Mouse (Mus musculus) G1E (cell line): ENCODE results near the gene Pnmal2. TPM values are rescaled to one million over a fixed set of nuclear protein-coding genes. Genes with fewer than 3 reads are reported as not detected.

Source experiments
- ATAC-seq: 2 replicates; pipeline ENCODE4 v1.8.0; 2016; ENCODE audit warnings: mild to moderate bottlenecking; ENCODE audit not compliant: insufficient number of reproducible peaks, poor library complexity, low FRiP score, severe bottlenecking; ENCODE audit errors: extremely low read depth
- DNase-seq: peaks from one replicate; pipeline ENCODE4 v3.0.0; 2012; ENCODE audit warnings: low spot score
- H3K27me3 ChIP-seq: 2 replicates; pipeline ENCODE4 v1.6.1; 2012; ENCODE audit warnings: mild to moderate bottlenecking, low read length, inconsistent platforms; ENCODE audit not compliant: insufficient read depth
- H3K36me3 ChIP-seq: replicated peaks from 2 replicates; pipeline ENCODE3; 2012; ENCODE audit warnings: mild to moderate bottlenecking, inconsistent platforms
- H3K4me1 ChIP-seq: 2 replicates; pipeline ENCODE4 v1.6.1; 2012; ENCODE audit warnings: low read depth, low read length, inconsistent platforms, mixed read lengths; ENCODE audit not compliant: insufficient read depth
- H3K4me3 ChIP-seq: 2 replicates; pipeline ENCODE4 v1.5.1; 2012; ENCODE audit warnings: low read depth, mild to moderate bottlenecking, inconsistent platforms, low read length, moderate library complexity, mixed read lengths
- H3K9me3 ChIP-seq: replicated peaks from 2 replicates; pipeline ENCODE4 v1.6.1; 2012; ENCODE audit warnings: inconsistent platforms
- CTCF ChIP-seq: IDR thresholded peaks from 2 replicates; pipeline ENCODE4 v1.5.1; 2012; ENCODE audit warnings: low read depth, low read length, inconsistent platforms, mixed read lengths
- GATA1 ChIP-seq: IDR thresholded peaks from 2 replicates; pipeline ENCODE4 v1.6.1; 2012; ENCODE audit warnings: borderline replicate concordance, low read length, inconsistent platforms, mixed read lengths
- GATA2 ChIP-seq: IDR thresholded peaks from 2 replicates; pipeline ENCODE4 v1.6.1; 2012; ENCODE audit warnings: low read depth, low read length, inconsistent platforms, borderline replicate concordance
- POLR2AphosphoS5 ChIP-seq: IDR thresholded peaks from 2 replicates; pipeline ENCODE4 v1.6.1; 2012; ENCODE audit warnings: low read depth, low read length, inconsistent platforms; ENCODE audit not compliant: insufficient replicate concordance
- TAL1 ChIP-seq: conservative IDR thresholded peaks from 2 replicates; pipeline ENCODE4 v1.6.1; 2012; ENCODE audit warnings: low read depth, low read length, inconsistent platforms, mixed read lengths
- polyA plus RNA-seq: library from polyadenylated mRNA; stranded (reverse); fragments of >175 nt; gene quantifications from 2 replicates; pipeline ENCODE4 v1.2.3, GENCODE M21; 2012
- total RNA-seq, 2 experiments: library from RNA; stranded (forward) in 1 of 2; stranded (reverse) in 1 of 2; fragments of 200-1000 nt in 1 of 2; fragments of >200 nt in 1 of 2; fragmentation: Nextera tagmentation in 1 of 2; gene quantifications; 2 replicates each; pipeline ENCODE4 v1.2.3; 2014 to 2017

The Pnmal2 gene
- total and polyA plus RNA-seq, 3 experiments, result 0.22 TPM; not detected in 2

- Histone ChIP-seq H3K9me3 (no peaks in the 10 kb centered on the region), H3K4me3 (no peak overlapping the region), H3K4me1 (peaks cover 39% of the 10 kb centered on the region), H3K27me3 (peaks cover 2% of the 10 kb centered on the region; the same call in 1 of the 2 replicates), H3K36me3 (no peaks in the 10 kb centered on the region)
- ATAC-seq (no peak), DNase-seq (no peak)
- TF ChIP-seq TAL1, result no peak
These were observed 31.8 kb downstream of the Pnmal2 start for GRCm38 (mm10) chr7:16976298-16976697.

- no peak overlapping the region for H3K4me3 ChIP-seq
- H3K9me3 ChIP-seq, result no peaks in the 10 kb centered on the region
- peaks cover 41% of the 10 kb centered on the region for H3K4me1 ChIP-seq
- H3K36me3 ChIP-seq, result no peaks in the 10 kb centered on the region
- TF ChIP-seq GATA2 (no peak), POLR2AphosphoS5 (no peak), TAL1 (no peak), GATA1 (no peak)
- peaks cover 5% of the 10 kb centered on the region for H3K27me3 ChIP-seq
- DNase-seq, result no peak
- no peak for ATAC-seq
These were observed 33.7 kb downstream of the Pnmal2 start for GRCm38 (mm10) chr7:16978173-16978572.

GRCm38 (mm10) chr7:16978593-16978992 is 34.1 kb downstream of the Pnmal2 start:
- no peaks in the 10 kb centered on the region for H3K36me3 ChIP-seq
- H3K9me3 ChIP-seq, result no peaks in the 10 kb centered on the region
- peaks cover 5% of the 10 kb centered on the region for H3K27me3 ChIP-seq
- peaks cover 41% of the 10 kb centered on the region for H3K4me1 ChIP-seq
- DNase-seq (no peak), ATAC-seq (no peak)
- no peak overlapping the region for H3K4me3 ChIP-seq
- TF ChIP-seq TAL1 (no peak), GATA2 (no peak), CTCF (no peak), POLR2AphosphoS5 (no peak), GATA1 (no peak)

GRCm38 (mm10) chr7:16980348-16980747 is 35.9 kb downstream of the Pnmal2 start:
- peak; percentile 72 for ATAC-seq
- peaks cover 8% of the 10 kb centered on the region for H3K27me3 ChIP-seq
- peaks cover 38% of the 10 kb centered on the region for H3K4me1 ChIP-seq
- peak overlapping the region; percentile 65; the same call in 1 of the 2 replicates for H3K4me3 ChIP-seq
- H3K36me3 ChIP-seq, result no peaks in the 10 kb centered on the region
- DNase-seq, result peak; percentile 53
- H3K9me3 ChIP-seq, result no peaks in the 10 kb centered on the region
- TF ChIP-seq POLR2AphosphoS5 (no peak), GATA2 (no peak), CTCF (no peak), TAL1 (no peak), GATA1 (no peak)

GRCm38 (mm10) chr7:16982859-16983568 is 38.5 kb downstream of the Pnmal2 start, which contains the start of gene Gm42372:
Gene Gm42372, plus strand, starts transcription at chr7:16983086.
- no peak within 1 kb of the TSS for H3K4me3 ChIP-seq
- DNase-seq (no peak), ATAC-seq (no peak)
- TF ChIP-seq GATA2 (no peak), GATA1 (no peak), TAL1 (no peak), CTCF (no peak), POLR2AphosphoS5 (no peak)
- no peaks in the 10 kb centered on the region for H3K9me3 ChIP-seq
- H3K27me3 ChIP-seq, result peaks cover 6% of the 10 kb centered on the region; the same call in 1 of the 2 replicates
- H3K36me3 ChIP-seq, result no peaks in the 10 kb centered on the region
- peaks cover 38% of the 10 kb centered on the region for H3K4me1 ChIP-seq

- Histone ChIP-seq H3K27me3 (peaks cover 6% of the 10 kb centered on the region; the same call in 1 of the 2 replicates), H3K36me3 (no peaks in the 10 kb centered on the region), H3K9me3 (no peaks in the 10 kb centered on the region), H3K4me1 (peaks cover 25% of the 10 kb centered on the region), H3K4me3 (no peak overlapping the region)
- DNase-seq, result no peak
- ATAC-seq, result no peak
- TF ChIP-seq GATA2 (no peak), TAL1 (no peak), GATA1 (no peak), POLR2AphosphoS5 (no peak), CTCF (no peak)
These were observed 43.2 kb downstream of the Pnmal2 start for GRCm38 (mm10) chr7:16987541-16988149.
